Mouse (Mus musculus) ES-E14 (cell line): ENCODE data around the gene Cep250.

Experiments used
- CHD2 ChIP-seq: IDR thresholded peaks from 2 replicates; pipeline ENCODE4 v1.6.1; 2014; ENCODE audit warnings: mild to moderate bottlenecking, low read depth, low read length, inconsistent platforms
- HCFC1 ChIP-seq: IDR thresholded peaks from 2 replicates; pipeline ENCODE4 v1.6.1; 2012; ENCODE audit warnings: low read length, inconsistent platforms, borderline replicate concordance; ENCODE audit not compliant: insufficient read depth
- MAFK ChIP-seq: IDR thresholded peaks from 2 replicates; pipeline ENCODE4 v1.6.1; 2014; ENCODE audit warnings: mild to moderate bottlenecking, low read depth, low read length, inconsistent platforms; ENCODE audit not compliant: insufficient read depth
- ZNF384 ChIP-seq: IDR thresholded peaks from 2 replicates; pipeline ENCODE4 v1.6.1; 2012; ENCODE audit warnings: low read depth, low read length, inconsistent platforms

DNA sequence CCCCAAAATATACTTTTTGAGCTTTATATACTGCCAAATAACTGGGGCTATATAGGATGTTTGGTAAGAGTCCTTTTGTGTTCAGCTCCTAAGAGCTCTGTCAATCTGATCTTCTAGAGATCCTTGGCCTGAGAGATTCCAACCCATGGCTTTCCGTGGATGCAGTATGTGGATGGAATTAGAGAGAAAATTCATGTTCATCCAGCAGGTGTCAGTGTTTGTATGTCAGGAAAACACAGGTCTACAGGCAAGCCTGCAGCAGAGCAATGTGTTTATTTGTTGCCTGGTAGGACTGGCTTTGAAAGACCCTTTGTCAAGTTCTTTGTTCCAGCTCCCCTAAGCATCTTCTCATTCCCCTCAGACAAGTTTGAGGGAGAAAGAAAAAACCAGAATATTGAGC is 6.7 kb downstream of the Cep250 start:
- no peak for TF ChIP-seq CHD2
- TF ChIP-seq HCFC1, result no peak
- TF ChIP-seq ZNF384, result no peak
- TF ChIP-seq MAFK, result no peak
